In genomic region chr11:33928658-33929057, GRCm38 (mm10) we compare ENCODE assay signal across 8 mouse cellular contexts. TPM values are rescaled to one million over a fixed set of nuclear protein-coding genes. Genes with fewer than 3 reads are reported as not detected.
DNase-seq lines count a peak whose midpoint lies in the region; ATAC-seq lines count a peak whose summit lies in the region.

No protein-coding gene starts in this region.

- H3K4me2 ChIP-seq in heart, embryonic 12.5 days = no peak overlapping the region

- no peak overlapping the region for H3K27ac ChIP-seq in heart, embryonic 12.5 days (ENCODE audit: poor library complexity, severe bottlenecking)
- H3K27ac ChIP-seq in heart, embryonic 10.5 days = no peak overlapping the region

- DNase-seq in heart, embryonic 10.5 days (ENCODE audit: low spot score) = no peak
- DNase-seq in urinary bladder, postnatal 25 days (ENCODE audit: low spot score) = peak; percentile 15
- DNase-seq in urinary bladder, postnatal 4 days (ENCODE audit: low spot score in 2 of 2) = no peak
- DNase-seq in thymus, postnatal 0 days (ENCODE audit: low spot score) = peak; percentile 59
- DNase-seq in spleen, adult 12 weeks (ENCODE audit: low spot score) = no peak

- H3K4me3 ChIP-seq in heart, embryonic 12.5 days = no peak overlapping the region
- H3K4me3 ChIP-seq in heart, embryonic 10.5 days = no peak overlapping the region

- 0 out of 2 replicates have a peak, but pooled peaks have one; percentile 22 for ATAC-seq in heart, embryonic 12.5 days (ENCODE audit: insufficient number of reproducible peaks, low FRiP score)
- peak; percentile 28; the same call in 1 of the 2 replicates for ATAC-seq in granulocyte monocyte progenitor cell, adult 5-6 weeks (replicated peaks; ENCODE audit: poor library complexity, severe bottlenecking)
- peak; percentile 54 for ATAC-seq in megakaryocyte progenitor cell, adult 5-6 weeks (replicated peaks; ENCODE audit: poor library complexity)

- no peaks in the 10 kb centered on the region for H3K9me3 ChIP-seq in heart, embryonic 12.5 days (replicated peaks)
- no peaks in the 10 kb centered on the region for H3K9me3 ChIP-seq in heart, embryonic 10.5 days

- no peaks in the 10 kb centered on the region for H3K36me3 ChIP-seq in heart, embryonic 12.5 days
- H3K36me3 ChIP-seq in heart, embryonic 10.5 days = no peaks in the 10 kb centered on the region

- H3K9ac ChIP-seq in heart, embryonic 12.5 days = no peak overlapping the region

- peaks cover 18% of the 10 kb centered on the region; the same call in 1 of the 2 replicates for H3K27me3 ChIP-seq in heart, embryonic 12.5 days (replicated peaks)
- H3K27me3 ChIP-seq in heart, embryonic 10.5 days (ENCODE audit: insufficient read depth, poor library complexity, severe bottlenecking) = peaks cover 16% of the 10 kb centered on the region; the same call in 1 of the 2 replicates

- H3K4me1 ChIP-seq in heart, embryonic 12.5 days (replicated peaks) = no peaks in the 10 kb centered on the region
- peaks cover 5% of the 10 kb centered on the region for H3K4me1 ChIP-seq in heart, embryonic 10.5 days

- 37% methylated on average over 7 of the region's 7 CpGs for WGBS in heart, embryonic 12.5 days
- WGBS in heart, embryonic 10.5 days = 38% methylated on average over 7 of the region's 7 CpGs

RNA-seq across cellular contexts. Expression of gene Kcnmb1, which starts 34.2 kb away (rescaled TPM):
- polyA plus RNA-seq in heart, embryonic 12.5 days (2016; fragmentation: Nextera tagmentation; extraction: Ambion mirVana) = 4.6 and 4.7 TPM in 2 replicates
- 6.9 and 10.2 TPM in 2 replicates for polyA plus RNA-seq in heart, embryonic 10.5 days (2016; fragmentation: Nextera tagmentation; extraction: Ambion mirVana)
- total RNA-seq in granulocyte monocyte progenitor cell, adult 5-6 weeks (2014; fragmentation: Nextera tagmentation) = not detected in 2 replicates
- not detected in 2 replicates for total RNA-seq in granulocyte monocyte progenitor cell, adult 5-6 weeks (2017)
- total RNA-seq in megakaryocyte progenitor cell, adult 5-6 weeks (2015) = not detected in 2 replicates
- total RNA-seq in megakaryocyte progenitor cell, adult 5-6 weeks (2017) = not detected in 2 replicates
- polyA plus RNA-seq in thymus, postnatal 0 days (2015; fragmentation: Nextera tagmentation; extraction: Ambion mirVana) = 0.23 and 0.34 TPM in 2 replicates

Comparison
In these comparisons a context has a peak if more than half of its experiments do, and no peak if none do; other contexts are left out.
1. DNase-seq: peak in urinary bladder, postnatal 25 days (single experiment) and thymus, postnatal 0 days (single experiment); none in heart, embryonic 10.5 days (single experiment), urinary bladder, postnatal 4 days (0 of 2) and spleen, adult 12 weeks (single experiment).
2. Peak in every context shown above with its lines, with median percentiles within 50 percentile points of each other: ATAC-seq.